Mouse (Mus musculus) ovary, adult 18-20 months (tissue): ENCODE results near the gene Hivep2.

ENCODE experiments used
- DNase-seq: peaks from one replicate; pipeline ENCODE4 v3.0.0; 2022; ENCODE audit warnings: low spot score, mixed read lengths

Hivep2 gene

DNA sequence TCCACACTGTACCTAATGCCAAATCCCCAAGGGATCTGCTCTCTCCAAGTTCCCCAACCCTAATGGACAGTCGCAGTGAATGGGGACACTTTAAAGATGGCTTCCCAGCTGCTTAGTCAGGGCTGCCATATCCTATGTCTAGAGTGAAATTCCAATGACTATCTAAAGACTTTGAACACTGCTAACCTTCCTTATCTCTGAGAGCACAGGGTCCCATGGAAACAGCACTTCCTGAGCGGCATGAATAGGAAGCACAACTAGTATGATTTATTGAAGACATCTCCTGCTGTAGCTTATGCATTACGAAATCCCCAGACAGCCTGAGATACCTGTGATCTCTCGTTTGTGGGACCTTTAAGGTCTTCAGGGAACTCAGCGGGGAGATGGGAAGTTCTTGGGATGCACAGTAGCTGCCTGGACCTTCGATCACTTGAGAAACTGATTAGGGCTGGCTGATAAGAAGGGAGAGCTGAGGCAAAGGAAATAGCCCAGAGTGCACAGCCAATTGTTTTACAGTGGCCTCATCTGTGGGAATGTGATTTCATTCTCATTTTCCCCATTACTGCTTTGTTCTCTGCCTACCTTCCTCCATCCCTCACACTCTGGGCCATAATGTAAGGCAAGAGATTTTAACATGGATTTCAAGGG, 202.4 kb downstream of the Hivep2 start:
- no peak for DNase-seq

DNA sequence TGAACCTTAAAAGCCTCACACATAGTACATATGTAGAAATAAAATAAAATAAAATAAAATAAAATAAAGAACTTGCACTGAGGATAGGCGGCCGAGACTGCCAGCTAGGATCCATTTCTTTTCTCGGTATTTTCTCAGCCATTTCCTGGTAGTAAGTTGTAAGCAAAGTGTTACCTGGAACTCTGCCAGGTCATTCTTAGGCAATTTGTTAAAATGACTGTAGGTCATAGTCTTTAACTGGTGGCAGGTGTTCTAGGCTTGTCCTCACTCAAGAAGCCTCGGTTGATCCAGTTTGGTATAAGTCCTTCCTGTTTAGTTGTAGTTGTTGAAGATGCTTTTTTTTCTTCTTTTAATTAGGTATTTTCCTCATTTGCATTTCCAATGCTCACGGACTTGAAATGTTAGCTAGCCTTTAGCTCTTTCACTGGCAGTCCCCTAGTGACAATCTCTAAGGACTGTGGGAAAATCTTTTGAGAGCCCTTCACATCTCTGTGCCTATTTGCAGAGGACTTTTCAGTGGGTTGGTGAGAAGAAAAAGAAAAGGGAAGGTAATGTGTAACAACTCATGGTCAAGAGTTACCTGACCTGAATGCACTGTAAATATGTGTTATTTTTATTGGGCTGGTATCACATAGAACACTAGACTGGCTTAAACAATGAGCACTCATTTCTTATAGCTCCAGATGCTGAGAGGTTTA, 203.1 kb downstream of the Hivep2 start:
- no peak for DNase-seq

DNA sequence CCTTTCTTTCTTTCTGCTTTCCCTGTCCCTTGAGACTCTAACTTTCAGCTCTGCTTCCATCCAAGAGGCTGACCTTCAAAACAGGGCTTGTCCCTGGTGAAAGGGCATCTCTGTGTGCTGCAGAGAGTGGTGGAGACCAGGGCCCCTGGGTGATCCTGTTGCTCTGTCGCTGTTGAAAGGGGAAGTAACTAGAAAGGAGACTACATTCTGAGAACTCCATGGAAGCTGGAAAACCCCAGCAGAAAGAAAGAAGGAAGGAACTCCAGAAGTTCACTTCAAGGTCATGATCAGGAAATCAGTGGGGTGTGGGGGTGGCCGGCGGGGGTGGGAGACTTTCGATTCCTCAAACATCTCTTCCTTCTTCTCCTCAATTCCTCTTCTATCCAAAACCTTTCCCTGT, 208.2 kb downstream of the Hivep2 start:
- no peak for DNase-seq

DNA sequence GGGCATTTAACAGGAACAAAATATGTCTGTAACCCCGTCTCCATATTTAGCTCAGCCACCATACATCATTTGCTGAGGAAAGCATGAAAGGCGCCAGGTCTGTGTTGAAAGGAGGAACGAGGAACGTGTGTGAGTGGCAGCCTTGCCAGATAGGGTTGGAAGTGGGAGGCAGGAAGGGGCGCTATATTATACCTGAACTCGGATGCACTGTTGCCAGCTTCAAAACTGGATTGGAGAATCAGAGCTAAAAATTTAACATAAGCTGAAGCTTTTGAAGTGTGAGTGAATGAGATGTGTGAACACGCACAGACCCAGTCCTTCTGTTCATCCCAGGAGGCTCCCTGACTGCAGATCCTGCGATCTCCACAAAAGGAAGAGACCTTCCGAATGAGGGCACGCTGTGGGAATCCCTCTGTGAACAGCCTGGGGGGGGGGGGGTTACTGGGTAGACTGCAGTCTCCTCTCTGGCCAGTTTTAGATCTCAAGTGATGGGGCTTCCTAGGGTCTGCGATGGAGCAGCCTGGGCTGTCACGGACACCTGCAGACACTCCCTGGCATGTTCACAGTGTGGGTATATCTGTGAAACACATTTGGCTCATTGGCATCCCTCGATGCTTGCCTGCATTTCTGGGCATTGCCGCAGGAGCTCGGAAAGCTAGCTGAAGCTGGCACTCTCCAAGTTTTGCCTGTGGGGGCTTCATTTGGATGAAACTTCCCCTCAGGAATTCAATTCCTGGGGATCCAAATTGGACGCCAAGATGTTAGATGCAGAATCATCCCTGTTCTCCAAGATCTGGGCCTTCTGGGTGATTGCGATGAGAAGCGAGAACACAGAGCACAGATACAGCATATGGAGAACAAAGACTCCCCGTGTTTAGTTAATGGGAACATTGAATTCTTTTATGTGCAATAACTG, 213.8 kb downstream of the Hivep2 start:
- DNase-seq = no peak

DNA sequence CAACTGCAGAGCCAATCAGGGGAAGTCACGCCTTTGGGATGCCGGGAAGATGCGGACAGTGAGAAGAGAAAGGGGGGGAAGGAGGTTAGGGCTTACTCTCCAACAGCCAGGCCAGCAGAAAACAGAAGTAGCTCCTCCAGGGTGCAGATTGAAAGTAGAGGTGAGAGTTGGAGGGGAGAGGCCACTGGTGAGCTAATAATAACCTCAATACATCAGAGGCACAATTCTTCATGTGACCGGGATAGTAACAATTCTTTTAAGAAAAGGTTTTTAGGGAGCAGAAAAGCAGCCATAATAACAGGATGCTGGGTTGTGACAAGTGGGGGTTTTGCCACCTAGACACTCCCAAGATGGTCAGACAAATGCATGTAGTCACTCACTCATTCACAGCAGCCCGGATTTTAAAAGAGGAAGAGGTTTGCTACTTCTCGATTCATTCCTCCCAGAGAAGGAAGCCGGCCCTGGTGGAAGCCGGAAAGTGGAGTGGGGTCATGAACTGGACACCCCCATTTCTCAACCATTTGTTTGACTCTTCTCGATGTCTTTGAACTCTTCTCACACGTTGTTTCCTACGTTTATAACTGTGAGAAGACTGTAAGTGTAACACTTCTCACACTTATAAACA, 220.6 kb downstream of the Hivep2 start:
- no peak for DNase-seq

DNA sequence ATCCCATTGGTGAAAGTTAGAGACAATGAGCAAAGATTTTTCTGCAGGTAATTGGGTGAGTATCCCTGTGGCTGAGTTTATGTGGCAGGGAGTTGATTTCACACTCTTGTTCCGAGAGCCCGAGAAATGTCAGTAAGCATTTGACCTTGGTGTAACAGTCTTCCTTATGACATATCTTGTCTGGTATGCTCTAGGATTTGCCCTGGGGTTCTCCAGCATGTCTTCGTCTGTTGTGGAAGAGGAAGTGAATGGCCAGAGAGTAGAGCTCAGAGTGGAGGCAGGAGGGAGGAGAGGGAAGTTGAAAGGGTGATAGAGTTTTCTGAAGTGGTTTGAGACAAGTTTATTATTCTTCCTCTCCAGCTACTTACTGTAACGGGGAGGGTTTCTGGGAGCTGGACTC, 223.2 kb downstream of the Hivep2 start:
- DNase-seq = no peak

DNA sequence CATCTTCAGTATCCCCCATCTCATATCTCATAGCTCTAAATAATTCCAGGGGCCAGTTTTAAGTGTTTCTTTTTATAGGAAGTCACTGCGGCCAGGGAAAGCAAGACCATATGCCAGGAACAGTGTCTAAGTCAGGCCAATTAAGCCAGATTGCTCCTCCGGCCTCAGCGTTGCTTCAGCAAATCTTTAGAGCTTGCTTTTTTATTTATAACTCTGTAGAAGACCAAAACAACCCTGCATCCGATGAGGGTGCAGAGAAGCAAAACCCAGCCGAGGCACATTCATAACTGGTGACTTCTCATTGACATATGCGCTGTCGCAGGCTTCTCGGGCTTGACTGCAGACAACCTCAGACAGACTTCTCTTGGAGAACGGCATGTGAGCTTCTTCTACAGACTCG, 225.3 kb downstream of the Hivep2 start:
- no peak for DNase-seq

DNA sequence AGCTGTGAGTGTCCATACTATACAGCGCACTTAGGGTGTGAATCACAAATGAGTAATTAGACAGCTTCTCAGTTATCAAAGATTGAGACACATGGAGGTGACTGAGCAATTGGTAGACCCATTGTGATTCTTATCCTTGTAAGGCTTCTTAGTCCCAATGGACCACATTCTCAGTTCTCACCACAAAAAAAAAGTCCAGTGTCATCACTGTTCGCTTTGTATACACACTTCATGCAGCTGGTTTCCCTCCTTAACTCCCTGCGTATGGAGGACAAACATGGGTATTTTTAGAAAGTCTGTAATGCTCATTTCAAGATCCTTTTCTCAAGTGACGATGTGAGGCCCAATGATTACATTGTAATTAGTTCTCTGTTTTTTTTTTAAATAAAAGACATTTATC, 226.3 kb downstream of the Hivep2 start:
- no peak for DNase-seq

DNA sequence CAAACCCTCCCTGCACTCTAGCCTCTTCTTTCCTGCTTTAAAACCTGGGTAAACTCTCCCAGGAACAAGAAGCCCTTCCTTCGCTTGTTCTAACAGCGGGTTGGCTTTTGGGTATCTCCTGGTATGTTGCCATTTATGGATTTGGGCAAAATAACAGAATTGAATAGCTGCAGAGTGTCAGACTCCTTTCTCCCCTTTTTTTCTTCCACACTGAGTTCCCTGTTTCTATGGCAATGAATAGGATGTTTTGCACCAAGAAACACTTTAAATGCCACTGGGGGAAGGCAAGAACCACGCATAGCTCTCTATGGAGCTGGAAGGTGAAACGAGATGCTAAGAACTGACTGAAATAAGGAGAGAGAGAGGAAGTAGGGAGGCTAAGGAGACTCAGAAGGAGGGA, 227.8 kb downstream of the Hivep2 start:
- DNase-seq = no peak

DNA sequence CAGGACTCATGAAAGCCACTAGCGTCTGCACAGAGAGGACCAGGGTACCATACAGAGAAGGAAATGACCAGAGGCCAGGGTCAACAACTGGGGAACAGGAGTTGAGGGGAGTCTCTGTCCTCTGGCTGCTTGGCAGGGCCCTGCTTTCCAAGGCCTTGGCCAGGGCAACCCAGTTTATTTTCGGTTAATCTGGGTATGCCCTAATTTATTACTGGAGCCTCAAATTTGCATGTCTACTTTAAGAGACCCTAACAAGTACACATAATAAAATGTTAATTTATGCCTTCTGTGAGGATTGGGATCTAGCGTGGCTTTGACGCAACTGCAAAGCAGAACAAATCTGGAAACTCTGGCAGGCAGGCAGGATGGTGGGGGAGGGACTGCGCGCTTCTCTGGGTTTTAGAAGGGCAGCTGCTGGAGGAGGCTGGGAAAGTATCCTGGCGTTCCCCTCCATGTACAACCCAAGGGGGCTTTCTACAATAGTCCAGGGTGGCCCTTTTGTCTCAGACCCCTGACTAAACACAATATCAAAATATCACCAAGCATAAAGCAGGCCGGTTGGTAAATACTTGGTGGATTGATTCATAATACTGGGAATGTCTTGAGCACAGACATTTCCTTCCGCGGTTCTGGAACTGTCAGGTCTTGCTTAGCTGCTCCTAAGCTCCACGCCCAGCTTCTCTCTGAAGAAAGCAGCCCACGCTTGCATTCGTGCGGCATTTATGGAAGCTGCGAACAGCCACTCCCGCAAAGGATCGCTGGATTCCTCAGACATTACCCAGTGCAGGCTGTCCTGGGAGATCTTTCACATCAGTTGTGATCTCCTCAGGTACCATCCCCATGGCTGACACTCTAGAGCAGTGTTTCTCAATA, 230.1 kb downstream of the Hivep2 start:
- no peak for DNase-seq

DNA sequence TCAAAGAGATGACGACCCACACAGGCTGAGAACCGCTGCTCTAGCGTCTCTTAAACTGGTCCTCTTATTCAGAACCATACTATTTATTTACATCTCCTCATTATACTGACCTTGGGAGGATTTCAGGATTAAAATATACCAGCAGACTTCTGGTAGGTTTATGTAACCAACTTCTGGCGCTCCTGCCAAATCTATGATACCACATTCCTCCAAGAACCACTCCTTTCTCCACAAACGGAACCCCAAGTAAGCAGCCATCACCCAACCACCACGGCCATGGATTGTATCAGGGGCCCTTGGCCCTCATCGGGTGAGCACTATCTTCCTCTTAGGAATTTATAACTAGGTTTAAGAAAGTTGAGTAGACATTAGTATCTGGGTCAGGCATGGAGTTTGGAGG, 230.9 kb downstream of the Hivep2 start:
- no peak for DNase-seq

DNA sequence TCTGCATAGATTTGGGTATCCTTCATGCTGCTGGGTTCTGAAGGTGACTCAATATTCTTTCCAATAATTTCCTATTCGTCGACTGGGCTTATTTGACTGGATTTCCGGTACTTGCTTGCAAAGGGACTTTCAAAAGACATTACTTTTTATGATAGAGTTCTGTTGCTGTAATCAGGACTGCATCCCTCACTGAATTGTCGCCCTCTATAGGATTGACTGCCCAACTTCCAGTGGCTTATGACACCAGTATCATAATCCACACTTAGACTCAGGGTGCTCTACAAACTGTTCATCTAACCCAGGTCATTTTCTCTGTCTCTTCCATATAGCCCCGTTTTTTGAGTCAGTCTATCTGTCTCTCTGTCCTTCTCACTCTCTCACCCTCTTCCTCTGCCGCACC, 231.4 kb downstream of the Hivep2 start:
- no peak for DNase-seq

DNA sequence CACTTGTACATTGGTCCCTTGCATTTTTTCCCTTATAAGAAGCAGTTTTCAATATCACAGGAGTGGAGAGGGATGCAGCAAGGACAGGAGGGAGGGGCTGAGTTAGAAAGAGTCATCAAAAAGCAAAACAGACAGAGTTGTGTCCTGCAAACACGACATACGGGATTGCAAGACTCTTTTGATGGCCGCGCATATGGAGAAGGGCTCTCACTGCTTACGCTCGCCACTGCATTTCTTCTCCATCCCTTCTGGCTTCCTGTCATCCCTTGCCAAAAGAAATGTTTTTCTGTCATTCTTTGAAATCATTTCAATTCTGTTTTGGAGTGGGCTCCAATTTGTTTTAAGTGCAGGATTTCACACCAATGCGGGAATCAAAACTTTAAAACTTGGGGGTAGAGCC, 233.5 kb downstream of the Hivep2 start:
- no peak for DNase-seq

DNA sequence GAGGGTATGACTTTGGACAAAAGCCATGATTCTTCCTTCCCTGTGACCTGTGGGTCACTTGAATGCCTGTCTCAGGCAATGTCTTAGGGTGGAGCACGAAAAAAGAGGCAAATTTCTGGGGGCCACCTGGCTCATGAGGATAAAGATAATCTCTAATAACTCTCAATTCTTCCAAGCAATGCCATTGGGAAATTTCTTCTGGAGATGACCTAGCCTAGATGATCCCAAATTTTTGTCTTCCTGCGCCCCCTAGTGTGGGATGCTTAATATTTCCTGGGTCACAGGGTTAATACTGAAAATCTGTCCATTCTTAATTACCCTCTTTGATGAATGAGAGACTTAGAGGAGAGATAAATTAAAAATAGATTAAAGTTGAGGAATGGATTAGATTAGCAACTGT, 234.4 kb downstream of the Hivep2 start:
- DNase-seq = no peak
